10 mouse cellular contexts compared by ENCODE assay signal in the genomic region with DNA sequence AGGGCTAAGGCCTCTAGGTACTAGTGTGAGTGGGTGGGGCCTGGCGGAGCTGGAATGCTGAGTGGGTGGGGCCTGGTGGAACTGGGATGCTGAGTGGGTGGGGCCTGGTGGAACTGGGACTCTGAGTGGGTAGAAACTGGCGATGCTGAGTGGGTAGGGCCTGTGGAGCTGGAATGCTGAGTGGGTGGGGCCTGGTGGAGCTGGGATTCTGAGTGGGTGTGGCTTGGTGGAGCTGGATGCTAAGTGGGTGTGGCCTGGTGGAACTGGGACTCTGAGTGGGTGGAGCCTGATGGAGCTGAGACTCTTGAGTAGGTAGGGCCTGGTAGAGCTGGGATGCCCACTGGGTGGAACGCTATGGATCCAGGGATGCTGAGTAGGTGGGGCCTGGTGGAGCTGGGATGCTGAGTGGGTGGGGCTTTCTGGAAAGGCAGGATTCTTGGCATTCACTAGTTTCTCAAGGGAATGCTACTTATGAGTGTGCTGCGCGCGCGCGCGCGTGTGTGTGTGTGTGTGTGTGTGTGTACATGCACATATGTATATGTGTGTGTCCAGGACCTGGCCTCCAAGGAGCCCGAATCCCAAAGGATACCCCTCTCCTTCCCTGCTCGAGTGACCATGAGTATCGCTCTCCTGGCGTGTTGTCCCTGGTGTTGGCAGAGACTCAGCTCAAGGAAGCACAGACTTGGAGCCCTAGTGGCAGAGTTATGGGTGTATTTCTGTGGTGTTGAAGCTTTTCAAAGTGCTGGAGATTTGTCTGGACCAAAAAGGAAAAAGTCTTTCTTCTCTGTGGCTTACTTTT.
A peak's percentile ranks its signal among the peaks of the same experiment; 100 is the strongest.
DNase-seq lines count a peak whose midpoint lies in the region; ATAC-seq and TF ChIP-seq lines count a peak whose summit lies in the region.
"Had no signal": no experiment of that assay in that cellular context is flagged by ENCODE, and none has a peak within 500 bp of the region (broad histone marks: within the 10 kb centered on the region; RNA-seq: fewer than 3 reads in every experiment).

No protein-coding gene starts in this region.

- TF ChIP-seq CTCF in midbrain, postnatal 0 days (IDR thresholded peaks at IDR 0.05) = no peak
- TF ChIP-seq CTCF in liver, postnatal 0 days (IDR thresholded peaks at IDR 0.05; ENCODE audit: low read depth) = no peak

- ATAC-seq in midbrain, postnatal 0 days (ENCODE audit: low FRiP score) = no peak
- peak; percentile 13; the same call in 1 of the 2 replicates for ATAC-seq in heart, embryonic 11.5 days (replicated peaks; ENCODE audit: insufficient number of reproducible peaks, low FRiP score, low TSS enrichment)
- ATAC-seq in liver, postnatal 0 days = peak; percentile 35

- H3K4me3 ChIP-seq in midbrain, embryonic 10.5 days = no peak overlapping the region
- H3K4me3 ChIP-seq in midbrain, postnatal 0 days (ENCODE audit: low read depth, low read length) = no peak overlapping the region
- H3K4me3 ChIP-seq in heart, embryonic 11.5 days (ENCODE audit: low read depth, low read length) = no peak overlapping the region
- H3K4me3 ChIP-seq in liver, postnatal 0 days (ENCODE audit: low read depth, low read length) = no peak overlapping the region
- H3K4me3 ChIP-seq: myocyte had no signal

- H3K9ac ChIP-seq in midbrain, postnatal 0 days (replicated peaks; ENCODE audit: low read length, poor library complexity, severe bottlenecking) = no peak overlapping the region
- no peak overlapping the region for H3K9ac ChIP-seq in heart, embryonic 11.5 days (ENCODE audit: low read depth, low read length)
- no peak overlapping the region for H3K9ac ChIP-seq in liver, postnatal 0 days (replicated peaks)

- 63% methylated on average over 14 of the region's 14 CpGs for WGBS in midbrain, embryonic 10.5 days
- WGBS in midbrain, postnatal 0 days = 62% methylated on average over 14 of the region's 14 CpGs
- 63% methylated on average over 14 of the region's 14 CpGs for WGBS in heart, embryonic 11.5 days (ENCODE audit: insufficient replicate concordance)
- WGBS in liver, postnatal 0 days (ENCODE audit: insufficient replicate concordance) = 85% methylated on average over 14 of the region's 14 CpGs

- H3K27ac ChIP-seq in midbrain, embryonic 10.5 days (replicated peaks) = peak overlapping the region; percentile 46; the same call in 1 of the 2 replicates
- H3K27ac ChIP-seq in midbrain, postnatal 0 days (ENCODE audit: low read depth, low read length) = no peak overlapping the region
- no peak overlapping the region for H3K27ac ChIP-seq in heart, embryonic 11.5 days (ENCODE audit: low read depth, low read length)
- no peak overlapping the region for H3K27ac ChIP-seq in liver, postnatal 0 days (ENCODE audit: low read depth)

- TF ChIP-seq EP300 in liver, postnatal 0 days (IDR thresholded peaks at IDR 0.05; ENCODE audit: low read depth) = no peak

- peak; percentile 47 for DNase-seq in embryo, embryonic 9.5 days (ENCODE audit: extremely low spot score)
- no peak for DNase-seq in embryo, embryonic 10.5 days (ENCODE audit: low spot score)
- DNase-seq in midbrain, embryonic 10.5 days (ENCODE audit: low spot score) = no peak
- no peak for DNase-seq in midbrain, postnatal 0 days (ENCODE audit: low spot score)
- no peak for DNase-seq in liver, postnatal 0 days
- no peak for DNase-seq in spleen, adult 18-20 months
- DNase-seq in spleen, postnatal 10 days (ENCODE audit: low spot score in 2 of 2) = no peak

- peaks cover 100% of the 10 kb centered on the region for H3K4me1 ChIP-seq in midbrain, embryonic 10.5 days
- H3K4me1 ChIP-seq in midbrain, postnatal 0 days (ENCODE audit: insufficient read depth, low read length) = peaks cover 31% of the 10 kb centered on the region
- H3K4me1 ChIP-seq in heart, embryonic 11.5 days (ENCODE audit: control insufficient read depth, insufficient read depth, low read length) = peaks cover 76% of the 10 kb centered on the region
- no peaks in the 10 kb centered on the region for H3K4me1 ChIP-seq in liver, postnatal 0 days (ENCODE audit: insufficient read depth)

- H3K9me3 ChIP-seq in midbrain, embryonic 10.5 days (replicated peaks) = no peaks in the 10 kb centered on the region
- H3K9me3 ChIP-seq in midbrain, postnatal 0 days (ENCODE audit: low read length) = no peaks in the 10 kb centered on the region
- H3K9me3 ChIP-seq in heart, embryonic 11.5 days (replicated peaks; ENCODE audit: control insufficient read depth, low read length) = no peaks in the 10 kb centered on the region
- H3K9me3 ChIP-seq in liver, postnatal 0 days (ENCODE audit: low read length) = no peaks in the 10 kb centered on the region

- no peaks in the 10 kb centered on the region for H3K36me3 ChIP-seq in midbrain, embryonic 10.5 days
- H3K36me3 ChIP-seq in midbrain, postnatal 0 days (ENCODE audit: insufficient read depth, low read length) = no peaks in the 10 kb centered on the region
- H3K36me3 ChIP-seq in heart, embryonic 11.5 days (ENCODE audit: control insufficient read depth, insufficient read depth, low read length) = no peaks in the 10 kb centered on the region
- no peaks in the 10 kb centered on the region for H3K36me3 ChIP-seq in liver, postnatal 0 days (replicated peaks; ENCODE audit: insufficient read depth, low read length)

- peaks cover 91% of the 10 kb centered on the region for H3K27me3 ChIP-seq in midbrain, embryonic 10.5 days (ENCODE audit: low read depth, poor library complexity, severe bottlenecking)
- H3K27me3 ChIP-seq in midbrain, postnatal 0 days (ENCODE audit: insufficient read depth, low read length) = no peaks in the 10 kb centered on the region
- H3K27me3 ChIP-seq in heart, embryonic 11.5 days (ENCODE audit: control insufficient read depth, insufficient read depth, low read length) = no peaks in the 10 kb centered on the region
- H3K27me3 ChIP-seq in liver, postnatal 0 days (ENCODE audit: insufficient read depth, low read length) = no peaks in the 10 kb centered on the region
- H3K27me3 ChIP-seq: CH12.LX had no signal

- H3K4me2 ChIP-seq in midbrain, postnatal 0 days (ENCODE audit: low read depth, low read length, poor library complexity, severe bottlenecking) = no peak overlapping the region
- no peak overlapping the region for H3K4me2 ChIP-seq in heart, embryonic 11.5 days
- H3K4me2 ChIP-seq in liver, postnatal 0 days (ENCODE audit: low read depth, low read length) = no peak overlapping the region
